Mouse (Mus musculus) MEL (cell line): ENCODE data around the gene Itpr2. TPM values are rescaled to one million over a fixed set of nuclear protein-coding genes. Genes with fewer than 3 reads are reported as not detected.

Experiments used
- DNase-seq: peaks from one replicate; pipeline ENCODE4 v3.0.0; 2011; ENCODE audit warnings: low read depth, low spot score
- H3K27ac ChIP-seq: 2 replicates; pipeline ENCODE4 v1.5.1; 2012; ENCODE audit warnings: low read depth, mild to moderate bottlenecking, control low read depth, low read length, moderate library complexity; ENCODE audit not compliant: control insufficient read depth
- H3K27me3 ChIP-seq, 2 experiments: fragments of 150-350 bp in 1 of 2; sonication (generic) in 1 of 2; 2 replicates each; pipeline ENCODE4 v1.6.1; 2012; ENCODE audit warnings: low read length in 2 of 2, mild to moderate bottlenecking in 2 of 2, improper control_type of control experiment in 1 of 2, moderate library complexity in 1 of 2; ENCODE audit not compliant: insufficient read depth in 2 of 2, control insufficient read depth in 1 of 2
- H3K36me3 ChIP-seq, 2 experiments: 2 replicates each; pipeline ENCODE4 v1.6.1; 2012 to 2014; ENCODE audit warnings: low read length in 2 of 2, improper control_type of control experiment in 1 of 2, inconsistent platforms in 1 of 2, mild to moderate bottlenecking in 1 of 2; ENCODE audit not compliant: insufficient read depth in 2 of 2, control insufficient read depth in 1 of 2
- H3K4me1 ChIP-seq, 2 experiments: fragments of 150-350 bp in 1 of 2; sonication (generic) in 1 of 2; 2 replicates each; pipeline ENCODE4 v1.6.1; 2012; ENCODE audit warnings: low read length in 2 of 2, improper control_type of control experiment in 1 of 2, mild to moderate bottlenecking in 1 of 2; ENCODE audit not compliant: insufficient read depth in 2 of 2, control insufficient read depth in 1 of 2
- H3K4me3 ChIP-seq, 2 experiments: fragments of 150-350 bp in 1 of 2; sonication (generic) in 1 of 2; 2 replicates each; pipeline ENCODE4 v1.5.1; 2012; ENCODE audit warnings: low read depth in 2 of 2, low read length in 2 of 2, mild to moderate bottlenecking in 2 of 2, moderate library complexity in 2 of 2, control low read depth in 1 of 2, improper control_type of control experiment in 1 of 2; ENCODE audit not compliant: control insufficient read depth in 1 of 2, insufficient read depth in 1 of 2
- H3K79me2 ChIP-seq: 2 replicates; pipeline ENCODE4 v1.6.1; 2012; ENCODE audit warnings: mild to moderate bottlenecking, low read length, moderate library complexity; ENCODE audit not compliant: control insufficient read depth, poor library complexity, insufficient read depth
- H3K9ac ChIP-seq: 2 replicates; pipeline ENCODE4 v1.6.1; 2012; ENCODE audit warnings: low read depth, mild to moderate bottlenecking, control low read depth, low read length, moderate library complexity; ENCODE audit not compliant: control insufficient read depth, poor library complexity, severe bottlenecking
- H3K9me3 ChIP-seq: fragments of 150-350 bp; sonication (generic); replicated peaks from 2 replicates; pipeline ENCODE4 v1.6.1; 2012; ENCODE audit warnings: mild to moderate bottlenecking, low read length, improper control_type of control experiment, moderate library complexity; ENCODE audit not compliant: insufficient read depth
- CHD1 ChIP-seq: IDR thresholded peaks from 2 replicates; pipeline ENCODE4 v1.6.1; 2012; ENCODE audit warnings: low read depth, mild to moderate bottlenecking, inconsistent platforms, low read length, improper control_type of control experiment
- CHD2 ChIP-seq: IDR thresholded peaks from 2 replicates; pipeline ENCODE4 v1.6.1; 2011; ENCODE audit warnings: low read length, improper control_type of control experiment
- EP300 ChIP-seq, 2 experiments: IDR thresholded peaks; 2 replicates each; pipeline ENCODE4 v1.6.1; 2011; ENCODE audit warnings: improper control_type of control experiment in 2 of 2, low read length in 2 of 2, low read depth in 1 of 2, mild to moderate bottlenecking in 1 of 2
- GABPA ChIP-seq: IDR thresholded peaks from 2 replicates; pipeline ENCODE4 v1.6.1; 2012; ENCODE audit warnings: low read depth, mild to moderate bottlenecking, inconsistent platforms, low read length, improper control_type of control experiment, moderate library complexity
- MAFK ChIP-seq: IDR thresholded peaks from 2 replicates; pipeline ENCODE4 v1.6.1; 2011; ENCODE audit warnings: low read depth, mild to moderate bottlenecking, low read length, improper control_type of control experiment, borderline replicate concordance
- MAX ChIP-seq: IDR thresholded peaks from 2 replicates; pipeline ENCODE4 v1.6.1; 2011; ENCODE audit warnings: low read length, improper control_type of control experiment
- NELFE ChIP-seq: IDR thresholded peaks from 2 replicates; pipeline ENCODE4 v1.6.1; 2011; ENCODE audit warnings: low read depth, low read length, improper control_type of control experiment
- NRF1 ChIP-seq: IDR thresholded peaks from 2 replicates; pipeline ENCODE4 v1.6.1; 2014; ENCODE audit warnings: low read depth, mild to moderate bottlenecking, inconsistent platforms, low read length, improper control_type of control experiment, moderate library complexity; ENCODE audit not compliant: poor library complexity, insufficient read depth, severe bottlenecking
- POLR2A ChIP-seq, 2 experiments: IDR thresholded peaks; 2 replicates each; pipeline ENCODE4 v1.6.1; 2011 to 2012; ENCODE audit warnings: low read length in 2 of 2, mild to moderate bottlenecking in 2 of 2, control low read depth in 1 of 2, improper control_type of control experiment in 1 of 2, low read depth in 1 of 2, moderate library complexity in 1 of 2; ENCODE audit not compliant: control insufficient read depth in 1 of 2, insufficient read depth in 1 of 2, poor library complexity in 1 of 2
- POLR2AphosphoS2 ChIP-seq: IDR thresholded peaks from 2 replicates; pipeline ENCODE4 v1.6.1; 2011; ENCODE audit warnings: low read length, improper control_type of control experiment
- POLR2AphosphoS5 ChIP-seq: IDR thresholded peaks from 2 replicates; pipeline ENCODE4 v1.6.1; 2012; ENCODE audit warnings: low read depth, borderline replicate concordance, mild to moderate bottlenecking, inconsistent platforms, low read length, moderate library complexity, mixed read lengths
- SIN3A ChIP-seq: IDR thresholded peaks from 2 replicates; pipeline ENCODE4 v1.6.1; 2012; ENCODE audit warnings: low read length, improper control_type of control experiment, inconsistent platforms
- TAL1 ChIP-seq: IDR thresholded peaks from 2 replicates; pipeline ENCODE4 v1.6.1; 2012; ENCODE audit warnings: mild to moderate bottlenecking, inconsistent platforms, low read length, moderate library complexity, mixed read lengths
- TCF12 ChIP-seq: IDR thresholded peaks from 2 replicates; pipeline ENCODE4 v1.6.1; 2014; ENCODE audit warnings: low read depth, mild to moderate bottlenecking, inconsistent platforms, low read length, improper control_type of control experiment, moderate library complexity
- UBTF ChIP-seq: IDR thresholded peaks from 2 replicates; pipeline ENCODE4 v1.6.1; 2012; ENCODE audit warnings: low read depth, mild to moderate bottlenecking, inconsistent platforms, low read length, improper control_type of control experiment, moderate library complexity, borderline replicate concordance; ENCODE audit not compliant: insufficient read depth
- ZKSCAN1 ChIP-seq: IDR thresholded peaks from 2 replicates; pipeline ENCODE4 v1.6.1; 2012; ENCODE audit warnings: low read depth, mild to moderate bottlenecking, inconsistent platforms, low read length, improper control_type of control experiment, moderate library complexity
- ZNF384 ChIP-seq: IDR thresholded peaks from 2 replicates; pipeline ENCODE4 v1.6.1; 2012; ENCODE audit warnings: low read depth, mild to moderate bottlenecking, inconsistent platforms, low read length, improper control_type of control experiment
- polyA plus RNA-seq, 2 experiments: library from polyadenylated mRNA; stranded (reverse) in 1 of 2; unstranded in 1 of 2; fragments of >175 nt in 1 of 2; fragments of >200 nt in 1 of 2; gene quantifications; 2 replicates each; pipeline versions ENCODE4 v1.2.1 to v1.2.4; 2012; ENCODE audit warnings: low replicate concordance in 2 of 2, low read depth in 1 of 2; ENCODE audit not compliant: insufficient read length in 2 of 2, insufficient read depth in 1 of 2, missing spikeins in 1 of 2
- total RNA-seq: library from RNA; depleted of rRNA; stranded (reverse); fragments of 300-350 nt; gene quantifications from 2 replicates; pipeline ENCODE4 v1.2.3, GENCODE M21; 2012

Gene Itpr2
- total and polyA plus RNA-seq, 3 experiments = 1.5 to 3.0 TPM; not detected in 1

DNA sequence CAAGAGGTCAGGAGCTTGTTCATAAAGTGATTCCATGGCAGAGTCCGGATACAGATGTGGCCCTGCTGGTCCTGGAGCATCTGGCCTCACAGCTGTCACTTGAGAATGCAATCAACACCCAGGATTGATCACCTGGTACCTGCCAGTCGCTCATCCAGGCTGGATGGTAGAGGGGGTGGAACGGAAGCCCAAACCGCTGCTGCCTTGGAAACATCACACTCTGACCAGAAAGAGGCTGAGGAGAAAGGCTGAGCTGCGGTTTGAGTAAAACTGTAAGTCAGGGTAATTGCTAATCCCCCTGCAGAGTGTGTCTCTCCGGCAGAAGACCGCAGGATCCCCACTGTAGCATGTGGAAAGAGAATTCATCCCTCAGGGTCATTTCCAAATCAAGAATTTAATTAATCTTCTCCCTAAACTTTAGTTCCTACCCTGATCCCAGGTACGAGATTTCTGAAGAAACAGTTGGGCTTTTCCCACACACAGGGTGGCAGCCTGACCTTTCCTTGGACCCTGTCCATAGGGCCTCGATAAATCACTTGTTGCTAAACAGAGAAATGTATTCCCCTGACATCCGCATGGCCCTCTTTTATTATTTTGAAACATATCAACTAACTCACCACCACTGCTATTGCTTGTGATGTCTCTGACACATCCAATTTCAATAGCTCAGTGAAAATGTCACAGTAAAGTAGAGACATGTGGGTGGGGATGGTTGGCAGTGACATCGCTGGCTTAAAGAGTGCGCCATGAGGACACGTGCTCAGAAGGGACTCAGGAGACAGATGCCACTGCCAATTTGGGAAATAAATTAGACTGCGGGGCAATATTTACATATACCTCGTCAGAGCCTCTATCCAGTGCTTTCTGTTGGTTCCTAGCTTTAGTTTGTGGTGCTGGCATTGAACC, 418.7 kb downstream of the Itpr2 start:
- H3K36me3 ChIP-seq = peaks cover 0 to 6% of the 10 kb centered on the region in 2 experiments; a peak in 2 of 4 replicates
- no peak for TF ChIP-seq POLR2A (IDR thresholded peaks at IDR 0.05; ENCODE audit: control insufficient read depth in 1 of 2, insufficient read depth in 1 of 2, low read depth in 1 of 2, low read length in 2 of 2, poor library complexity in 1 of 2)
- TF ChIP-seq GABPA = no peak
- TF ChIP-seq NELFE = no peak
- no peak for TF ChIP-seq ZKSCAN1
- TF ChIP-seq CHD1 = no peak
- TF ChIP-seq UBTF = no peak
- no peak for TF ChIP-seq EP300 (IDR thresholded peaks at IDR 0.05; ENCODE audit: low read depth in 1 of 2, low read length in 2 of 2)
- TF ChIP-seq CHD2 = no peak
- no peak for TF ChIP-seq POLR2AphosphoS5
- TF ChIP-seq ZNF384 = no peak
- no peaks in the 10 kb centered on the region for H3K79me2 ChIP-seq
- H3K4me3 ChIP-seq = no peak overlapping the region
- H3K9me3 ChIP-seq = no peaks in the 10 kb centered on the region
- no peak for DNase-seq
- no peak overlapping the region for H3K9ac ChIP-seq
- no peaks in the 10 kb centered on the region; a peak in 2 of 4 replicates for H3K27me3 ChIP-seq
- no peak overlapping the region for H3K27ac ChIP-seq
- peaks cover 5 to 12% of the 10 kb centered on the region in 2 experiments; a peak in 3 of 4 replicates for H3K4me1 ChIP-seq

DNA sequence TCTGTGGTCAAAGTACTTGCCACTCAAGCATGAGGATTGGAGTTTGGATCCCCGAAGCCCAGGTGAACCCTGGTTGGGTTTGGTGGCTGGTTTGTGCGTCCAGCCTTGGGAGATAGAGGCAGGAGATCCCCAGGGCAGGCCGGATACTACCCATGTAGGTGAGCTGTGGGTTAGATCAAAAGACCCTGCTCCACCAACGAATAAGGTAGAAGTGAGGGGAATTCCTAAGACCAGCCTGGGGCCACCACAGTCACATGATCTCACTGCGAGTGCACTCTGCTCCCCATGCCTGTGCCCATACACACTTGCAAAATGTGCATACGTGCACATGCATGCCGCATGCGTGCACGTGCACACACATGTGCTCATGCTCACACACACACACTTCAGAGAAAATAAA, 419.5 kb downstream of the Itpr2 start:
- H3K27me3 ChIP-seq = no peaks in the 10 kb centered on the region; a peak in 1 of 4 replicates

More for the DNA sequence above, 419.5 kb downstream of the Itpr2 start:
- H3K4me1 ChIP-seq = peaks cover 5 to 20% of the 10 kb centered on the region in 2 experiments
- no peaks in the 10 kb centered on the region for H3K79me2 ChIP-seq
- H3K9me3 ChIP-seq = no peaks in the 10 kb centered on the region
- TF ChIP-seq TAL1 (no peak), MAFK (no peak), SIN3A (no peak), MAX (no peak), POLR2AphosphoS2 (no peak), EP300 (IDR thresholded peaks at IDR 0.05; ENCODE audit: low read depth in 1 of 2, low read length in 2 of 2) (no peak), NRF1 (no peak), TCF12 (no peak), POLR2A (IDR thresholded peaks at IDR 0.05; ENCODE audit: control insufficient read depth in 1 of 2, insufficient read depth in 1 of 2, low read depth in 1 of 2, low read length in 2 of 2, poor library complexity in 1 of 2) (no peak)
- H3K9ac ChIP-seq = no peak overlapping the region
- H3K36me3 ChIP-seq = peaks cover 0 to 12% of the 10 kb centered on the region in 2 experiments; a peak in 2 of 4 replicates
- H3K27ac ChIP-seq = no peak overlapping the region
- H3K4me3 ChIP-seq = no peak overlapping the region
- no peak for DNase-seq
